Mouse (Mus musculus) left cerebral cortex, postnatal 14 days (tissue): ENCODE measurements around the gene Setd1b. TPM values are rescaled to one million over a fixed set of nuclear protein-coding genes. Genes with fewer than 3 reads are reported as not detected.
A peak's percentile ranks its signal among the peaks of the same experiment; 100 is the strongest.

ENCODE experiments used
- DNase-seq, 2 experiments: peaks; one replicate each; pipeline ENCODE4 v3.0.0; 2021 to 2022; ENCODE audit warnings: low spot score in 2 of 2, mixed read lengths in 1 of 2
- intact Hi-C: fragments of 180-260 bp; cut with DNase I; formaldehyde crosslinking; loops from one replicate; pipeline ENCODE4 v1.15.1; 2025
- long read RNA-seq, 2 experiments: library from polyadenylated mRNA; stranded (forward); transcript quantifications; one replicate each; pipeline ENCODE4 v2.0.0; 2021
- total RNA-seq, 2 experiments: library from RNA; stranded (reverse); gene quantifications; 2 replicates each; pipeline ENCODE4 v1.2.3; 2021

Gene Setd1b
- total RNA-seq = 10 to 100 TPM; 31.3 to 31.4 TPM
- long read RNA-seq, experiment 1, partial matches to known transcripts = 4 of 5 reads
- long read RNA-seq, experiment 1, other reads (novel, unspliced or antisense) = 1 of 5 reads
- long read RNA-seq, experiment 2, partial matches to known transcripts = 2 of 5 reads
- long read RNA-seq, experiment 2, other reads (novel, unspliced or antisense) = 3 of 5 reads

DNA sequence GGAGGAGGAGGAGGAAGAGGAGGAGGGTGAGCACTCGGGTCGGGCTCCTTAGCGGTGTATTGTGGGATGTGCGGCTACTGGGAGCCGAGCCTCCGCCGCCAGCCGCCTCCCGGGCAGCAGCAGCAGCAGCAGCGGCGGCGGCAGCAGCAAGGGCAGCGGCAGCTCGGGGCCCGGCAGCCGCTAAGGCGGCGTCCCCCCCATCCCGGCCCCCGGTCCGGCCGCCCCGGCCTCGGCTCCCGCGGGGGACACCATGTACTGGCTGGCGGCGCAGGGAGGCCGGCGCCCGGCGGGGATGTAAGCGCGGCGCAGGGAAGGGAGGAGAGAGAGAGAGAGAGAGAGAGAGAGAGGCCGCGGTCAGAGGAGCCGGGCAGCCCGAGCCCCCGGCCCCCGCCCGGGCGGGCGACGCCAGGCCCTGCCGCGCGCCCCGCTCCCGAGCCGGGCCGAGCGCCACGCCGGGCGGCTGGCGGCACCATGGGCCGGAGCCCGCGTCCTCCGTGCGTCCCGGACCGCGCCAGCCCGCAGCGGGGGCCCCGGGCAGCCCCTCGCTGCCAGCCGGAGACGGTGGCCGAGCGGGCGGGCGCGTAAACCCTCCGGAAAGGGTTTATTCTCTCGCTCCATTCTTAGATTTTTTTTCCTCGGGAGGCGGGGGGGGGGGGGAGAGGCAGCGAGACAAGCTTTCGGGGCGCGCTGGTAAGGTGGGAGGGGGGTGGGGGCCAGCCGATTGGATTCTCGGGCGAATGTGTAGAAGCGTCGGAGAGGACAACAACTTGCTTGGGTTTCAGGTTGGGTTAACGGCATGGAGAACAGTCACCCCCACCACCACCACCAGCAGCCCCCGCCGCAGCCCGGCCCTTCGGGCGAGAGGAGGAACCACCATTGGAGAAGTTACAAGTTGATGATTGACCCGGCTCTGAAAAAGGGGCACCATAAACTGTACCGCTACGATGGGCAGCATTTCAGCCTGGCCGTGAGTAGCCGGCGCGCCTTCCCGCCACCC lies at the start of gene Setd1b:
TSS of gene Setd1b (plus strand) at position 33 of the 997 bp plus-strand sequence.
- intact Hi-C loops = no loop called here
- DNase-seq = peak in 1 of 2 experiments; percentile 60

DNA sequence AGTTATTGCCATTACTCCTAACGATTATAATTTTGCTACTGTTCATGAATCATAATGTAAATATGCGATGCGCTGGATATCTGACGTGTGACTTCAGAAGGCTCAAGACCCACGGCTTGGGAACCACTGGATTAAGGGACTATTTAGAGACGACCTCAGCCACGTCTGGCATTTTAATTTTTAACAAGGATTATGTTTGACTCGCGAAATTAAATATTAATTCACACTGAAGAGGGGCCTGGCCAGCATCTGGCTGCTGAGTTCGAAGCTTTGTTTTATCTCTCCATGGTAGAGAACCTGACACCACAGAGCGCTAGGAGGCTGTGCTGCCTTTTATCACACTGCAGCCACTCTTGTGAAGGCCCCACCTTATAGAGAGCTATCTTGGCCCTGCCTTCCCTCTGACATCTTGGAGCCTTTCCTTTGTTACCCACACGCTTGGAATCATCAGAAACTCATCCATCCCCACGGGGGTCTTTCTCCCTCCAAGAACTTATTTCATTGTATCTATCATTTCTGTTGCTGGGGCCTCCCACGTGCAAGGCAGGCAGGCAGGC lies 48.8 kb upstream of the Setd1b start:
- no peak for DNase-seq
- intact Hi-C loops = no loop called here

DNA sequence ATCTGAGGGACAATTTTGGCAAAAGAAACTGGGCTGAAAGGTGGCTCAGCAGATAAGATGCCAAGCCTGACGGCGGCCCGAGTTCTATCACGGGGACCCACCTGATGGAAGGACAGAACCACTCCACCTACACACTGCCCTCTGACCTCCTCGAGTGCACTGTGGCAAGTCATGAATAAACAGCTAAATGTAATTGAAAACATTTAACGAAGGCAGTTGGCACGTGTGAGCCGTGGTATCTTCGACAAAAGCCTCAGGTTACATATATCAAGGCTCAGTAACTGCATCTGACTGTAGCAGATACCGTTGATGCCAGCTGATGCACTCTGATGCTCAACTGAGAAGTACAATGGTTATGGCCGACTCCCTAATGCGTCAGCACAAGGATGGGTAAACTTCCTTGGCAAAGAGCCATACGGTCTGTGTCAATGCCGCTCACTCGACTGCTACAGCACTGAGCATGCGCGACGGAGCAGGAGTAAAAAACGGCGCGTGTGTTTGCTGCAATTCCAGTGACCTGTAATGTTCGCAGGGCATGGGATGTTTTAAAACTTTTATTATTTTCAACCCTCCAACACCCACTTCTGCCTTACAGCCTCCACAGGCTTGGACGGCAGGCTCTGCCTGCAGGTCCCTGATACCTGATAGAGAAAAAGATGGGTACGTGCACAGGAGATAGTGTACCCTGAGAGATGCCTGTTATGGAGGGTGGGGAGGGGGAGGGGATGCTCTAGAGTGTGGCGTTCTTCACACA lies 47.6 kb upstream of the Setd1b start:
- no peak for DNase-seq
- intact Hi-C loops = no loop called here

DNA sequence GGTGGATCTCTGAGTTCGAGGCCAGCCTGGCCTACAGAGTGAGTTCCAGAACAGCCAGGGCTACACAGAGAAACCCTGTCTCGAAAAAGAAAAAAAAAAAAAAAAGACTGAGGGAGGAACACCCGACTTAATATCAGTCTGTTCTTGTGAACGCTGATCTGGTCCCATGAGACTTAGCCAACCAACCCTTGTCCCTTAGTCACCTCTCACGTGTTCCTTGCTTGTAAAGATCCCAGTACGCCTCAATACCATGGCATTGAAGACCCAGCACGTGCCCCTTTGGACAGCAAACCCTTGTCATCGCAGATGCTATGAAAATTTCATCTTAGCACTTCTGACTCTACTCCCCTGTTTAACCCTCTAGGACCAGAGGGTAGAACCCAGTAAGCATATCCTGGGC lies 45.7 kb upstream of the Setd1b start:
- intact Hi-C loops = no loop called here

DNA sequence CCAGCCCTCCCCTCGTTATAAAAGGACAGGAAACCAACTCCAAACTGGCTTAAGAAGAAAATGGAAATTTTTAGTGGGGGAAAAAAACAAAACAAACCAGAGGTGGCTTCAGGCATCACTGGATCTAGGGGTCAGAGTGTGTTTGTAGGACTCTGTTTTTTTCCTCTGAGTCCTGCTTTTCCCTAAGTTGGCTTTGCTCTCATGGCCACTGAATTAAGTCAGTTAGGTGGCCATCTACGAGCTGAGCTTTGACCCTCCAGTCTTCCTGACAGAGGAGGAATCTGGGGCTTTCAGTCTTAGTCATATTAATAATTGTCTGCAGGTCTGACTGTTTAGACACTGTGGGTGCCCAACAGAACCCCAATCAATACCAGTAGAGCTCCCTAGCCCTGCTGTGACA lies 43.5 kb upstream of the Setd1b start:
- DNase-seq = no peak
- intact Hi-C loops = no loop called here

More for the DNA sequence above, 45.7 kb upstream of the Setd1b start:
- no peak for DNase-seq

DNA sequence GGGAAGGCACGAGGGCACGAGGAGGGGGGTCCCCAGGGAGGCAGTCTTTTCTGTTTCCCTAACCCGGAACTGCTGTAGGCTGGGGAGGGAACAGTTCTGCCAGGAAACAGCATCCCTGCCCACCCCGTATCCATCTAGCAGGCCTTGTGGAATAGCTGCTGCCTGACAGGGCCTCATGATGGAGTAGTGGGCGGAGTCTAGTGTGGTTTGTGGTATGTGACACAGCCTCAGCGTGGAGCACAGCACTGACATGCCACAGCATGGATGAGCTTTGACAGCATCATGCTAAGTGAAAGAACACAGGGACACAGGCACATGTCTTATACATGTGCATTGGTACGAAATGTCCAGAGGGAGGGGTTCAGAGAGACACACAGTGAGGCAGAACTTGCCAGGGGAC lies 39.6 kb upstream of the Setd1b start:
- DNase-seq = no peak
- intact Hi-C loops = no loop called here

DNA sequence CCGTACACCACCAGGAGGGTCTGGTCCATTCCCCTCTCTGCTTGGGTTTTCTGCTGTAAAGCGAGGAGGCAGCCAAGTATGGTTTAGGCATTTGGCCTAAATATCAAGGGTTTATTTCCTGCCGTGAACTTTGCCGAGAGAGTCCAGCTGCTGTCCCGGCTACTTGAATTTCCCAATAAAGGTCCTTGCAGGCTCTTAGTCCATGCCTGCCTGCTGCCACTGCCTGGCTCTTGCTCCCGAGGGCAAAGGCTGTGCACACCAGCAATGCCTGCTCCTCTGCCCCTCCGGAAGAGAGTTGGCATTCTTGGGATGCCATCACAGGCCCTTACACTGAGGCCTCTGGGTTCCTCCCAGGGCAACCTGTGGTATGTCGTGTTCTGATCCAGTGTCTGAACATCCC lies 38.4 kb upstream of the Setd1b start:
- intact Hi-C loops = no loop called here
- no peak for DNase-seq

DNA sequence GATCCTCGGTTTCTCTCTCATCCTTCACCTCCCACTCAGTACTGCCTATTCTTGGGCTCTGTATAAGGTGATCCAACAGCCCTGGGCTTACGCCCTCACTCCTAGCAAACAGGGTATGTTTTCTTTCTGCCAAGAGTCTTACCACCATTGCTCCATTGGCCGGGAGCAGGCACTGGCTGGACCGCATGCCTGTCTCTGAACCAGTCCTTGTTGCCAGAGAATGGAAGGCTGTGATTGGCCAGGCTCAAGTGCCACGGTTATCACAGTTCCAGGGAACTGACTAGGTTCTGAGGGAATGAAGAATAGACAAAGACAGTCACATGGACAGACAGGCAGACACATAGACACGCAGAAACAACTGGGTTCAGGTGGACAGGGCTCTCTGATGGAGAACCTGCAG lies 37.2 kb upstream of the Setd1b start:
- intact Hi-C loops = no loop called here
- no peak for DNase-seq

DNA sequence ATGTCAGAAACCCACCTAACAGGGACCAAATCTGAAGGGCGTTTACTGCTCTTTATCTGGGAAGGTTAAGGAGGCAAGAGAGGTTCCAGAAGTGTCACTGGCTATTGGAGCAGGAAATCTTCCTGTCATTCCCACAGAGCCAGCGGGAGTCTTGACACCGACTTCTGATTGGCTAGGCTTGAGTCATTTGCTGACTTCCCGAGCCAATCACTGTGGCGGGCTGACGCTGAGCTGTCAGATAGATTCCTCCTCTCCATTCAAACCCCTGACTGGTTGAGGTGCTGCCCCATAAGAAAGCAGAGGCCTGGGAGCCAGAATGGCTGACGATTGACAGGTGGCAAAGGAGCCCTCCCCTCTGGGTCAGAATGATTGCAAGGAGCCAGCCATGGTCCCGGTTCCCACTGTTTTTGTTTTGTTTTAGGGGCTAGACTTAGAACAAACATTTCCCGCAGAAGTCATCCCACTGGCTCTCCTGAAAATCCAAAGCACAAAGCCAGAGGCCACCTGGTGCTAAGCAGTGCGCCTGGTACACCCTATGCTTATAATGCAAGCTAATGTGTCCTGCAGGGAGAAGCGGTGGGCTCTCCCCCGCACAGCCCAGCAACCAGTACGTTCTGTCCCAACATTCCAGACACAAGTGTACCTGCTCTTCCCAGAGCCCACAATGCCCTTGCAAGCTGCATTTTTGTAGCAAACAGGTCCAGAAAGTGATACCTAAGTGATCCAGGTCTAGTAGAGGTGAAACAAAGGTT lies 32.4 kb upstream of the Setd1b start:
- DNase-seq = peak in 1 of 2 experiments; percentile 49
- intact Hi-C loops = loop anchor here (5.0 kb wide), 1 partner anchor 32 kb away; no protein-coding TSS in a partner anchor

DNA sequence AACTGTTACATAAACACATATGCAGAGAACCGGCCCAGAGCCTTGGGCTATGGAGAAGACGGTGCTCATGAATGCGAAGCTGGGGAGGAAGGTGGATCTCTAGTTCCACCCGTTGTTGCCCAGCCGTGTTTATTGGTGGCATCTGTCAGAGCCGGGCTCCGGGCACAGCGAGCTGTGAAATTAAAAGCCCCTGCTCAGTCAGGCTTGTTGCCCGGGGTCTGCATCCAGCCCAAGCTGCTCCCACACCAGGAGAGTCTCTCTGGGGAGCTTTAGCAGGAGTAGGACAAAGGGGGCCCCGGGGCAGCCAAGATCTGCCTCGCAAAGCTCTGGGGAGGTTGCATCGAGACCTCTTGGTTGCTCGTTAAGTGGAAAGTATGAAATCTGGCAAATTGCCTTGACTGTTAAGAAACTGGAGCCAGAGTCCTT lies 31.7 kb upstream of the Setd1b start:
- no peak for DNase-seq

DNA sequence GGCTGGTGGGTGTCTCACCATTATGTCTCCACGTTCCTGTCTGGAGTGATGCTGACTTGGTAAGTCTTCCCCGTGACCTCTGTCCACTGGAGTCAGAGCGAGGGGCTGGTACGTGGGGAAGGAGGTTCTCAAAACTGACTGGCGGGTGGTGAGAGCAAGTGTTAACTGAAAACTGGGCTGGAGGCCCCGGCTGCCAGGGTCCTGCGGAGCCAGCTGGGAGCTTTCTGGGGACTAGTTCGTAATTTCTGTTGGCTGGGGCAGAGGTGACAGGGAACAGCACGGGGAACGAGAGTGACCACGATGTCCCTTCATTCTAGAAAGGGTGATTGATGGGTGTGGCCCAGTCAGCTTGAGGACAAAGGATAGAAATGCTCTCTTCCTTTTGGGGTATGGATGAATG lies 27.9 kb upstream of the Setd1b start:
- intact Hi-C loops = loop anchor here (5.0 kb wide), 1 partner anchor 37 kb away; no protein-coding TSS in a partner anchor
- no peak for DNase-seq

More for the DNA sequence above, 31.7 kb upstream of the Setd1b start:
- intact Hi-C loops = loop anchor here (5.0 kb wide), 1 partner anchor 33 kb away; no protein-coding TSS in a partner anchor

DNA sequence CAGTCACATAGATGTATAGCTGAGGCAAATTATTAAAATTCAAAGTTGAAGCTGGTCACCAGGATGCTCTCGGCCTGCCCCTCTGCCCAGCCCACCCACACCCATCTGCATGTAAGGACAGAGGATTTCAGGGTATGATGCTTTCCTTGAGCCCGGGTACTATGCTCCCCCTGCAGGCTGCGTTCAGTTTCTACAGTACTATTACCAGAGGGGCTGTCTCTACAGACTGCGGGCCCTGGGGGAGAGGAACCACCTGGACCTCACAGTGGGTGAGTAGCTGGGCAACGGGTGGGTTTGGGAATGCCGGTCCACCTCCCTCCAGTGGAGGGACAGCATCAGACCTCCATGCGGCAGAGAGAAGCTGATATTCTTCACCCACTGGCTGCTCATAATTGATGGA lies 27.1 kb upstream of the Setd1b start:
- intact Hi-C loops = loop anchor here (1.0 to 5.0 kb wide), 4 partner anchors 38 to 57 kb away; no protein-coding TSS in a partner anchor
- DNase-seq = no peak

DNA sequence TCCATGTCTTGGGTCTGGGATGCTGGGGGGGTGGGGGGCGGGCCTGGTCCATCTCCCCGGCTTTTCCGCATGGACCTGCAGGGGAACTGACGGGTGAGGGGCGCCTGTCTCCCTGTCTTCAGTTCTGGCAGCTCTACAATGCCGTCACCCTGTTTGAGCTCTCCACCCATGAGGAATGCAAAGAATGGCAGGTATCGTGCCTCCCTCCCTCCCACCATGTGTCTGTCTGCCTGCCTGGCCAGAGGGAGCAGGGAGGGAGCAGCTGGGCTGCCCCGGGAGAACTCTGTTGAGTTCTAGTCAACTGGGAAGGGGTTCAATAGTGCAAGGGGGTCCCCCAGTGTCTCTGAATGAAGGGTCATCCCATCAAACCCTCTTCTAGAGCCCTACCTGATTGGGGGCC lies 25.9 kb upstream of the Setd1b start:
- no peak for DNase-seq

DNA sequence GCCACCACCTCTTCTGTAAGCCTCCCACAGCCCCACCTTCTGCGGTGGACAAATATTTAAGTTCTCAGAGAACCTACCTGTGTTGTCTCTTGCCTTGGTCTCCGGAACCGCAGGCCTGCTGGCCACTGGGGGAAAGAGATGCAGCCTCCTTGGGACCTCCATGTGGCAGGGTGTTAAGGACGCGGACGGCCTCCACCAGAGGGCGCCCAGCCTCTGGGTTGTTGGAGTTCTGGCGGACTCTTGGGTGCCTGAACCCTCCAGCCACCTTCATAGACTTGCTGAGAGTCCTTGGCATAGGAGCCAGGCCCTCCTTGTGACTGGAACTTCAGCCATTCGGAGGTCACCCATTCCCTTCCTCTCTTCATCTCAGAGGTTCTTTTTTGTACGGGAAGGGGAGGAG lies 24.7 kb upstream of the Setd1b start:
- peak in 1 of 2 experiments; percentile 76 for DNase-seq
- intact Hi-C loops = loop anchor here (5.0 kb wide), 2 partner anchors 40 to 55 kb away; no protein-coding TSS in a partner anchor

More for the DNA sequence above, 25.9 kb upstream of the Setd1b start:
- intact Hi-C loops = loop anchor here (5.0 kb wide), 2 partner anchors 41 to 56 kb away; no protein-coding TSS in a partner anchor

DNA sequence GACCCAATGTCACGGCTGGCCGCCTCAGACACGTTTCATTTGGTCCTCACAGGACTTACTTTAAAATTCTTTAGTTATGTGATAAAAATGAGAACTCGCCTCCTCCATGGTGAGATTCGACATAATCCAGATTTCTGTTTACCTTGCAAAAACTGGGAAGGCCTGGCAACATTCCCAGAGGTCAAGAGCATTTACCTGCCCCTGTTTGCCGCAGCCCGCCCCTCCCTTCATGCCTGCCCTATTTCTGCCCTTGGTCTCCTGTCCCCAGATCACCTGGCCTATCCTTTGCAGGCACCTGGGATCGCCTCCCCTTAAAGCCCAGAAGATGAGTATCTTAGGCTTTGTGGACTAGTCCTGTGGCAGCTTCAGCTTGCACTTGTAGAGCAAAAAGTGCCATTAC lies 24.2 kb upstream of the Setd1b start:
- intact Hi-C loops = loop anchor here (5.0 kb wide), 2 partner anchors 40 to 55 kb away; no protein-coding TSS in a partner anchor
- no peak for DNase-seq

DNA sequence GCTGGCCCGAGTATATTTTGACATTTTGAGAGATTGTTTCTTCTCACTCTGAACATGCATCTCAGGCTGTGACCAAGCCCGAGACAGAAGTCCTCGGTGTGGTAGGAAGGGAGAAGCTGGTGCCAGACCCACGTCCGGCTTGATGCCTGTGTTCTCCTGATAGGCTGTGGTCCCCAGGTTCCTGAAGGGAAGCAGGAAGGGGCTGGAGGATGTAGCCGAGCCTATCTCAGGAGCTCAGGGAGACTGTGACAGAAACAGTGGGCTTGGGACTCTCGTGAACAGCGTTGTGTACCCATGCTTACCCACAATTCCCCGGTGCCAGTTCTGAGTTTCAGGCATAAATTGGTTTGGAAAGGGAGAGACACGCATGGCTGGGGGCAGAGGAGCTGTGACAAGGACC lies 23.2 kb upstream of the Setd1b start:
- intact Hi-C loops = loop anchor here (5.0 kb wide), 2 partner anchors 38 to 53 kb away; no protein-coding TSS in a partner anchor
- DNase-seq = no peak

DNA sequence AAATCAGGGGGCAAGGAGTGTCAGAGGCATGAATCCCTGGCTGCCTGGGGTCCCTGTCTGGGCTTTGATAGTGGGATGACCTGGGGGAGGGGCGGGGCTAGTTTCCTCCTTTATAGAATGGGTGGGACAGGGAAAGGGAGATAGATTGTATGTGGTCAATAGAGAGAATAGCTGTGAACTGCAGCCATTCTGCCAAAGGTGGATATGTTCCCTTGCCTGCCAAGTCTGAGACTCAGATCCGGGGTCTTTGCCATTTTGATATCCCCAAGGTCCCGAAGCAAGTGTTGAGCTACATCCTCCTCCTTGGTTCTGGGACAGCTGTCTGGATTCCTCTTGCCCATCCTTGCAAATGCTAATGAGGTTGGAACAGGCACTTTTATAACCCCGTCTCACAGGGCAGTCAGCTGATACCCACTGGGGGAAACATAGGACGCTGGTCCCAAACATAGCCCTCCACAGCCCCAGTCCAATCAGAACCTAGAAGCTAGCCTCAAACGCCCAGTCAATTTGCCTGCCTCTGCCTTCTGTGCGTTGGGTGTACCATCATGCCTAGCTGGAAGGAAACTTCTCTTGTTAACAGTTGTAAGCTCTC lies 21.3 kb upstream of the Setd1b start:
- no peak for DNase-seq
- intact Hi-C loops = no loop called here

DNA sequence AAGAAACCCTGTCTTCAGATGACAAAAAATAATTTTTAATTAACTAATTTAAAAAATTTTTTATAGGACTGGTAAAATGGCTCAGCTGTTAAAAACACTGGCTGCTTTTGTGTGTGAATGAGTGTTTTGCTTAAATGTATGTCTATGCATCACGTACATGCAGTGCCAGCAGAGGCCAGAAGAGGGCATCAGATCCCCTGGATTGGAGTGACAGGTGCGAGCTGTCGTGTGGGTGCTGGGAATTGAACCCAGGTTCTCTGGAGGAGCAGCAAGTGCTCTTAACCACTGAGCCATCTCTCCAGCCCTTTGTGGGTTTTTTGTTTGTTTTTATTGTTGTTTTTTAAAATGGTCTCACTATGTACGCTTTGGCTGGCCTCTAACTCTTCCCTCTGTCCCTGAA lies 19.8 kb upstream of the Setd1b start:
- no peak for DNase-seq
- intact Hi-C loops = no loop called here
